Mouse (Mus musculus): ENCODE data around the gene Rdh5. TPM values are rescaled to one million over a fixed set of nuclear protein-coding genes. Genes with fewer than 3 reads are reported as not detected.

Rdh5 gene
- total RNA-seq (2021): 1 to 10 TPM; 3.5 to 4.1 TPM
- long read RNA-seq, experiment 1, partial matches to known transcripts: 0 of 2 reads
- long read RNA-seq, experiment 1, other reads (novel, unspliced or antisense): 2 of 2 reads
- long read RNA-seq, experiment 2, partial matches to known transcripts: 0 of 7 reads
- long read RNA-seq, experiment 2, other reads (novel, unspliced or antisense): 6 of 7 reads

- intact Hi-C loops (cut with DNase I): no loop called here
- DNase-seq: no peak
Observed at GRCm38 (mm10) chr10:128922822-128923012, at the start of gene Rdh5. Gene Rdh5, minus strand, starts transcription at chr10:128922888.

GRCm38 (mm10) chr10:128970740-128971250 is 48.1 kb upstream of the Rdh5 start:
- intact Hi-C loops (cut with DNase I): loop anchor here (10.0 kb wide), 1 partner anchor 126 kb away; no protein-coding TSS in a partner anchor
- no peak for DNase-seq

GRCm38 (mm10) chr10:128968341-128968749 is 45.7 kb upstream of the Rdh5 start:
- intact Hi-C loops (cut with DNase I): no loop called here

GRCm38 (mm10) chr10:128965871-128966270 is 43.2 kb upstream of the Rdh5 start:
- intact Hi-C loops (cut with DNase I): no loop called here
- DNase-seq: no peak

More at GRCm38 (mm10) chr10:128968341-128968749, 45.7 kb upstream of the Rdh5 start:
- no peak for DNase-seq

GRCm38 (mm10) chr10:128964961-128965360 is 42.3 kb upstream of the Rdh5 start:
- intact Hi-C loops (cut with DNase I): no loop called here
- no peak for DNase-seq

GRCm38 (mm10) chr10:128960590-128961584 is 38.2 kb upstream of the Rdh5 start, which contains the start of gene Mettl7b:
Gene Mettl7b, minus strand, starts transcription at chr10:128960988.
- no peak for DNase-seq
- intact Hi-C loops (cut with DNase I): no loop called here

- intact Hi-C loops (cut with DNase I): no loop called here
- DNase-seq: no peak
Observed at GRCm38 (mm10) chr10:128960142-128960541, 37.5 kb upstream of the Rdh5 start.

- no peak for DNase-seq
- intact Hi-C loops (cut with DNase I): no loop called here
Observed at GRCm38 (mm10) chr10:128958340-128958739, 35.7 kb upstream of the Rdh5 start.

- intact Hi-C loops (cut with DNase I): no loop called here
- DNase-seq: no peak
Observed at GRCm38 (mm10) chr10:128950208-128950887, 27.7 kb upstream of the Rdh5 start.

- no peak for DNase-seq
- intact Hi-C loops (cut with DNase I): loop anchor here (2.0 kb wide), 1 partner anchor 33 kb away; no protein-coding TSS in a partner anchor
Observed at GRCm38 (mm10) chr10:128947496-128947895, 24.8 kb upstream of the Rdh5 start.

GRCm38 (mm10) chr10:128945675-128946074 is 23.0 kb upstream of the Rdh5 start:
- DNase-seq: peak; percentile 33 to 62
- intact Hi-C loops (cut with DNase I): loop anchor here (2.0 kb wide), 1 partner anchor 31 kb away; no protein-coding TSS in a partner anchor

- intact Hi-C loops (cut with DNase I): no loop called here
Observed at GRCm38 (mm10) chr10:128940475-128941061, 17.9 kb upstream of the Rdh5 start.

GRCm38 (mm10) chr10:128938974-128939373 is 16.3 kb upstream of the Rdh5 start:
- no peak for DNase-seq
- intact Hi-C loops (cut with DNase I): no loop called here

More at GRCm38 (mm10) chr10:128940475-128941061, 17.9 kb upstream of the Rdh5 start:
- DNase-seq: no peak

- peak; percentile 62 to 87 for DNase-seq
- intact Hi-C loops (cut with DNase I): no loop called here
Observed at GRCm38 (mm10) chr10:128938457-128938856, 15.8 kb upstream of the Rdh5 start.

- intact Hi-C loops (cut with DNase I): no loop called here
- peak; percentile 35 to 50 for DNase-seq
Observed at GRCm38 (mm10) chr10:128937756-128938390, 15.2 kb upstream of the Rdh5 start.

GRCm38 (mm10) chr10:128935826-128936440 is 13.2 kb upstream of the Rdh5 start:
- intact Hi-C loops (cut with DNase I): no loop called here
- peak; percentile 30 to 31 for DNase-seq

GRCm38 (mm10) chr10:128934997-128935787 is 12.5 kb upstream of the Rdh5 start:
- intact Hi-C loops (cut with DNase I): no loop called here
- DNase-seq: no peak

- intact Hi-C loops (cut with DNase I): no loop called here
- DNase-seq: no peak
Observed at GRCm38 (mm10) chr10:128933976-128934721, 11.5 kb upstream of the Rdh5 start.

Measured in gastrocnemius, postnatal 36 days (tissue).